Mouse (Mus musculus) lung, adult 2 months (tissue): Measurements from ENCODE around the gene Jup. TPM values are rescaled to one million over a fixed set of nuclear protein-coding genes. Genes with fewer than 3 reads are reported as not detected.

ENCODE experiments used
- DNase-seq: peaks from one replicate; pipeline ENCODE4 v3.0.0; 2022
- H3K4me1 ChIP-seq: fragments of 200-500 bp; 2 replicates; pipeline ENCODE4 v1.6.1; 2011; ENCODE audit warnings: low read length; ENCODE audit not compliant: control insufficient read depth, insufficient read depth
- H3K4me3 ChIP-seq: fragments of 200-500 bp; replicated peaks from 2 replicates; pipeline ENCODE3; 2011; ENCODE audit warnings: low read depth, mild to moderate bottlenecking, control low read depth, low read length; ENCODE audit errors: extremely low read depth
- CTCF ChIP-seq: fragments of 200-500 bp; IDR thresholded peaks from 2 replicates; pipeline ENCODE4 v1.5.1; 2011; ENCODE audit warnings: mild to moderate bottlenecking, low read length, control low read depth; ENCODE audit not compliant: insufficient read depth
- POLR2A ChIP-seq: fragments of 200-500 bp; IDR thresholded peaks from 2 replicates; pipeline ENCODE4 v1.6.1; 2011; ENCODE audit warnings: low read depth, mild to moderate bottlenecking, control low read depth, low read length, borderline replicate concordance; ENCODE audit errors: extremely low read depth
- WGBS: fragments of 180-500 bp; shearing (Covaris S2); methylation state at CpG from one replicate; pipeline ENCODE4 v1.1.7; 2018; 5-methylcytosine and 5-hydroxymethylcytosine counted together
- polyA plus RNA-seq: library from polyadenylated mRNA; depleted of rRNA; stranded (reverse); fragments of >200 nt; gene quantifications from 2 replicates; pipeline ENCODE4 v1.2.3, GENCODE M21; 2012

Jup gene
- polyA plus RNA-seq, 1 experiment, result 631 TPM

- no peaks in the 10 kb centered on the region for H3K4me1 ChIP-seq
- TF ChIP-seq POLR2A (no peak), CTCF (no peak)
- H3K4me3 ChIP-seq, result no peak overlapping the region
- no peak for DNase-seq
- 65% methylated on average over 3 of the region's 3 CpGs for WGBS
These were observed 29.3 kb upstream of the Jup start for GRCm38 (mm10) chr11:100426820-100427219.

GRCm38 (mm10) chr11:100425851-100426250 is 28.3 kb upstream of the Jup start:
- DNase-seq, result peak; percentile 71
- 27% methylated on average over 7 of the region's 7 CpGs for WGBS
- TF ChIP-seq CTCF, result peak; percentile 84
- TF ChIP-seq POLR2A, result no peak
- Histone ChIP-seq H3K4me1 (no peaks in the 10 kb centered on the region), H3K4me3 (no peak overlapping the region)

GRCm38 (mm10) chr11:100423836-100424235 is 26.3 kb upstream of the Jup start:
- Histone ChIP-seq H3K4me1 (no peaks in the 10 kb centered on the region), H3K4me3 (no peak overlapping the region)
- no peak for DNase-seq
- TF ChIP-seq POLR2A, result no peak
- 88% methylated on average over 7 of the region's 7 CpGs for WGBS

- DNase-seq, result no peak
- WGBS, result 80% methylated on average over 8 of the region's 8 CpGs
- Histone ChIP-seq H3K4me3 (no peak overlapping the region), H3K4me1 (no peaks in the 10 kb centered on the region)
- TF ChIP-seq CTCF (no peak), POLR2A (no peak)
These were observed 24.0 kb upstream of the Jup start for GRCm38 (mm10) chr11:100421537-100421936.

- WGBS, result 1% methylated on average over 31 of the region's 31 CpGs
- H3K4me1 ChIP-seq, result peaks cover 2% of the 10 kb centered on the region; the same call in 1 of the 2 replicates
- TF ChIP-seq CTCF (no peak), POLR2A (no peak)
- peak; percentile 46 for DNase-seq
- H3K4me3 ChIP-seq, result peak within 1 kb of the TSS; percentile 62
These were observed 17.6 kb upstream of the Jup start, which contains the start of gene Fkbp10 for GRCm38 (mm10) chr11:100414914-100415822. TSS of gene Fkbp10 (plus strand) at chr11:100415697.

GRCm38 (mm10) chr11:100414021-100414913 is 16.7 kb upstream of the Jup start, which contains the start of gene P3h4:
TSS of gene P3h4 (minus strand) at chr11:100414836.
- peak; percentile 85 for DNase-seq
- peaks cover 2% of the 10 kb centered on the region; the same call in 1 of the 2 replicates for H3K4me1 ChIP-seq
- H3K4me3 ChIP-seq, result peak within 1 kb of the TSS; percentile 62
- TF ChIP-seq CTCF (peak; percentile 55), POLR2A (no peak; the same call in 1 of the 2 replicates)
- WGBS, result 3% methylated on average over 91 of the region's 93 CpGs

- Histone ChIP-seq H3K4me3 (peak overlapping the region; percentile 62), H3K4me1 (peaks cover 2% of the 10 kb centered on the region; the same call in 1 of the 2 replicates)
- TF ChIP-seq CTCF (no peak), POLR2A (no peak)
- WGBS, result 73% methylated on average over 11 of the region's 11 CpGs
- no peak for DNase-seq
These were observed 16.0 kb upstream of the Jup start for GRCm38 (mm10) chr11:100413541-100413940.

- TF ChIP-seq CTCF, result no peak
- no peak for TF ChIP-seq POLR2A
- no peak overlapping the region for H3K4me3 ChIP-seq
- DNase-seq, result no peak
- peaks cover 2% of the 10 kb centered on the region; the same call in 1 of the 2 replicates for H3K4me1 ChIP-seq
- WGBS, result 64% methylated on average over 11 of the region's 11 CpGs
These were observed 14.2 kb upstream of the Jup start for GRCm38 (mm10) chr11:100411736-100412135.

- no peak overlapping the region for H3K4me3 ChIP-seq
- TF ChIP-seq CTCF, result no peak
- TF ChIP-seq POLR2A, result no peak
- H3K4me1 ChIP-seq, result peaks cover 2% of the 10 kb centered on the region; the same call in 1 of the 2 replicates
- 69% methylated on average over 3 of the region's 3 CpGs for WGBS
- no peak for DNase-seq
These were observed 12.1 kb upstream of the Jup start for GRCm38 (mm10) chr11:100409686-100410085.
